Mouse (Mus musculus) 416B (cell line): ENCODE data around the gene A330070K13Rik.

Experiments used
- DNase-seq: peaks from one replicate; pipeline ENCODE4 v3.0.0; 2011; ENCODE audit warnings: low read depth

Gene A330070K13Rik

GRCm38 (mm10) chr5:130384222-130384912 lies at the start of gene A330070K13Rik:
A330070K13Rik (minus strand) TSS chr5:130384631.
- no peak for DNase-seq

GRCm38 (mm10) chr5:130411516-130411915 lies 27.1 kb upstream of the A330070K13Rik start:
- DNase-seq = no peak

- no peak for DNase-seq
These were observed 25.3 kb upstream of the A330070K13Rik start for GRCm38 (mm10) chr5:130409706-130410105.

GRCm38 (mm10) chr5:130405201-130405600 lies 20.8 kb upstream of the A330070K13Rik start:
- peak; percentile 32 for DNase-seq

- no peak for DNase-seq
These were observed 15.9 kb upstream of the A330070K13Rik start for GRCm38 (mm10) chr5:130400136-130400917.

DNA sequence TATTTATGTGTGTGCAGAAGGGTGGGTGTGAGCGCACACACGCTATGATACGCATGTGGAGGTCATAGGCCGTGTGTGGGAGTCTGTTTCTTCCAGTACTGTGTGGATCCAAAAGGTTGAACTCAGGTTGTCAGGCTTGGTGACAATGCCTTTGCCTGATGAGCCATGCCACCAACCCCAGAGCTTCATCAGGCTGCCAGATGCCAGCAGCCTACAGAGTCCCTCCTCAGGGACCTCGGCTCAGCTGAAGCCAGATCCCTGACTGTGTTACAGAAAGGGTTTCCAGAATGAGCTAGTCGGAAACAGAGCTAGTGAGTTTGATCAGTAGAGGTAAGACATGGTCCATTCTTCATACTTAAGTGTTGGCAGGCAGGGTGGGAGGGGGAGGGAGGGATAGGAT lies 10.7 kb upstream of the A330070K13Rik start:
- no peak for DNase-seq

DNA sequence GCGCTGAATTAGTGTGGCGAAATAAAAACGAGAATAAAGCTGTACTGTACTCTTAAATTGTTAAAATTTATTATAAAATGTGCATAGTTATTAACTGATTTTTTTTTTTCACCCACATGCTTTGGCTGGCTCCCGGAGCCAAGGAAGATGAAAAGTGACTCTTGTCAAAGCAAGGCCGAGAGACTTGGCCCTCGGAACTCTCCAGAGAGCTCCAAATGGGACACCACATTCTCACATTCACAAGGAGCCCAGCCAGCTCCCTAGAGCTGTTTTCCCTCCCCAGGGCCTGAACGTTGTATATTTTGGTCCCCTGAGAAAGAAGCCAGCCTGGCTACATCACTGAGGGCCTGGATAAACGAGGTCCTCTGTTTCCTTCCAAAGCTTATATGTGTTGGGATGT lies 10.0 kb upstream of the A330070K13Rik start:
- DNase-seq = no peak

DNA sequence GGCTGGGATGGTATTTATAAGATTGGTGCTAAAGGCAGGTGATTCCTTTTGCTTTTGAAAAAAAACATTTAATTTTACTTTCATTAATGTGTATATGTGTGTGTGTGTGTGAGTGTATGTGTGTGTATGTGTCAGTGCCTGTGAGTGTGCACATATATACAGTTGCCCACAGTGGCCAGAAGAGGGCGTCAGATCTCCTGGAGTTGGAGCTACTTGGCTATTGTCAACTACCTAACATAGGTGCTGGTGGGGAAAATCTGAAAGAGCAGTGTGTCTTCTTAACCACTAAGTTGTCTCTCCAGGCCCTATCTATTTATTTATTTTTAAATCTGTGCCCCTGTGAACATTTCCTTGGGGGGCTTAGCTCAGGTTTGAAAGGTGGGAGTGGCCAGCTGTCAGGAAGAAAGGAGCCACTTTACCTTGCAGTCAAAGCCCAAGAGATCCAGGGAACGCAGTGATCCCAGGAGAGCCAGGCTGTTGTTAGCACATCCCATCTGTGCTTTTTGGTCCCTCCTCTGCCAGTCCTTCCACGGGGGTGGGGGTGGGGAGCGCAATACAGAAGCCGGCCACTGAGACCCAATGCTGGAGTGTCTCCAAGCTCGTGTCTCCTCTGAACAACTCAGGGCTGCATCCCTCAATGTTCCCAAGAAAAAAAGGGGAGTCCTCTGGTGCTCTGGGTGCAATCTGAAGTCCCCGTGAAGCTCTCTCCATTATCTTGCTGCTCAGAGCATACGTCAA lies 9.4 kb upstream of the A330070K13Rik start:
- DNase-seq = no peak

DNA sequence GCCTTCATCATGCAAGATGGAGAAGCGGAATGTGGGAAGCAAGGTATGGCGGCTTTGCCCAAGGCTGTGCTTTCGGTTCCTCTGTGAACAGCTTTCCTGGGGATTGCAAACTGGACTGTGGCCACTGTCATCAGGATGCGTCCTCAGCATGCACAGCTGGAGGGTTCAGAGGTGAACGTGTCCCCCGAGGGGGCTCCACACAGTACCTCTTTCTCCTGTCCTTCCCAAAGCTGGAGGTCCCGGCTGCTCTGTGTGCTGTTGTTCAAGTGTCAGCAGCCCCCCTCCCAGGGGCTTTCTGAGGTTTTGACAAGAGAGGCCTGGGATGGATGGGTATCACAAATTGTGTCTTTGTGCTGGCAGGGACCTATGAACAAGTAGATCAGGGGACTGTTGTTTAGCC lies 2.0 kb upstream of the A330070K13Rik start:
- DNase-seq = no peak

- DNase-seq = no peak
These were observed 9.0 kb downstream of the A330070K13Rik start for GRCm38 (mm10) chr5:130375411-130375810.

DNA sequence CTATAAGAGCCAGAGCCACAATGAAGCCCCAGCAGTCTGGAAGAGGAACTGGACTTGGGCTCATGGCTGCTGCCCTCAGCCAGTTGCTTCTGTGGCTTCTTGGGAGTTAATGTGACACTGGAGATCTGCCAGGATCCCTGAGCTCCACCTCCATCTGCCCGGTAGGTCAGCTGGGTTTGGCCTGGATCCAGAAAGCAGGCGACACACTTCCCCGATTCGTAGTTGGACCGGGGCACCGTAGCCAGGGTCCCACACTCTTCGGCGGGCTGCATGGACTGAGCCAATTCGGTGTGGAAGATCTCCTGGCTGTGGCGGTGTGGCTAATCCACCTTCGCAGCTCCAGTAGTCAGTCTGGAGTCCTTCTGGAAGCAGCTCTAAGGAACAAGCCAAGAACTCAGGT lies 15.2 kb downstream of the A330070K13Rik start, which contains the start of gene Caln1:
Gene Caln1 (plus strand): TSS at position 219 of the 400 bp plus-strand sequence.
- DNase-seq = peak; percentile 44

DNA sequence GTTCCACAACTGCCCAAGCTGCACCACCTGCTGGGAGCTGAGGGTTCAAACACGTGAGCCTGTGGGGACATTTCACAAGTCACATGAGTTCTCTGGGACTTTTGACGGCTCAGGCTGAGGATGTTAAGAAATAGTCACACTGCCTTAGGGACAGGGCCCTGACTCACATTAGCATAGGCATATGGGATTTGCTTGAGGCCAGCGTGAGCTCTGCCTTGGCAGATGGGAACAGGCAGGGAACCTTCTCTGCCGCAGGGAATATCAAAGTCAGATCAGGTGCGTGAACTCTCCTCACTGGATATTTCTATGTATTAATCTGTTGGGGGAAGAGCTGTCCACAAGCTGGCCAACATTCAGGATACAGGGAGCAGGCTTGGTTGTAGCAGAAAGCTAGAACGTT lies 16.2 kb downstream of the A330070K13Rik start:
- no peak for DNase-seq

DNA sequence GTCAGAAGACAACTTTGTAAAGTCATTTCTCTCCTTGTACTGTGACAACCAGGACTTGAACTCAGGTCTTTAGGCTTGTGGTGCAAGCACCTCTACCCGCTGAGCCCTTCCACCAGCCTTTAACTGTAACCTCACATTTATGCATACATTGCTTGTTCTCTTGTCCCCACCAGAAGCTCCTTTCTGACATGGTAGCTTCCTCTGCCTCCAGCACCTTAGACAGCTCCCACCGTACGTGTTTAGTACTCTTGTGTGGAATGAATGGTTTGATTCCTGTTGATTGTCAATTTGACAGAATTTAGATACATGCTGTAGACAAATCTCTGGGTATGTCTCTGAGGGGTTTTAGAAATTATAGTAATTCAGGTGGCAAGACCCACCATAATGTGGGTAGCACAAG lies 20.7 kb downstream of the A330070K13Rik start:
- peak; percentile 22 for DNase-seq

DNA sequence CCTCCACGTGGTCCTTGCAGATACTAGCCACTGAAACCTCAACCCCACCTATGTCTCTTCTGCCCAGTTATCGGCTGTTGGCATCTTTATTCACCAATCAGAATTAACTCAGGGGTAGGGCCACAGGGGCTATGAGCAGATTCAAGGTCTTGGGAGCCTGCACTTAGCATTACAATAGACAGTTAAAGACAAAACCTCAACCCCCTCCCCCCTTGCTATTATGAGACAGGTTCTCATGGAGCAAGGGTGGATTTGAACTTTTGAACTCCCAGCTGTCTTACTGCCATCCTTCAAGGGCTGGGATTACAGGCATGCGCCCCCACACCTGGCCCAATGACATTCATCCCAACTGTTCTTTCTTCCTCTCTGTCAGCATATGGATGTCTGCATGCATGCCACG lies 21.3 kb downstream of the A330070K13Rik start:
- DNase-seq = no peak

DNA sequence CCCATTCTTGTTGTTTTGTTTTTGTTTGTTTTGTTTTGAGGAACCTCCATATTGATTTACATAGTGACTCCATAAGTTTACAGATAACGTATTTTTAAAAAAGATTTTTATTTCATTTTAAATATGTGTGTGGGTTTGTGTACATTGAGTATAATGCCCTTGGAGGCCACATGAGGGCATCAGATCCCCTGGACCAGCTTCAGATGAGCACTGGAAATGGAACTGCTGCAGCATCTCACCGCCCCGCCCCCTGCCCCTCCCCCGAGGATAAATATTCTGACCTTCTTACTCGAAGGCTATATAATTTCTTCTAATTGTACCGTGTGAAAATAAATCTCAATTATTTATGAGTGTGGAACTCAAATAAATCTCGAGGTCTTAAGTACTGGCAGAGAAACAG lies 29.2 kb downstream of the A330070K13Rik start:
- DNase-seq = peak; percentile 38

DNA sequence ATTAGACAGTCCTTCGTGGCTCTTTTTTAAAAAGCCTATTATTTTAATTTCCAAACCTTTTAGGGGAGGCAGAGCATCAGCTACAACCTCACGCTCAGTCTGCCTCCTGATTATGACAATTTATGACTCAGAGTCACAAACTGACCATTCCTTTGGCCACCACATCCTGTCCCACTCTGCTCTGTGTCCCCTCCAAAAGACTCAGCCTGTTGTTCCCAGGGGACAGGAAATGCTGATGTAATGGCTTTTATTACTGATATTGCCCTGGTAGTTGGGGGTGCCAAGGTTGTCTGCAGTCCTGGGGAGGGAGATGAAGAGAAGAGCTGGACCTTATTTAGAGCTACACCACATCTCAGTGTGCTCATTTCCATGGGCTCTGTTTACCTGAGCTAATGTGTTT lies 38.6 kb downstream of the A330070K13Rik start:
- DNase-seq = peak; percentile 69

GRCm38 (mm10) chr5:130344999-130345398 lies 39.4 kb downstream of the A330070K13Rik start:
- DNase-seq = no peak

- DNase-seq = no peak
These were observed 43.8 kb downstream of the A330070K13Rik start for GRCm38 (mm10) chr5:130340656-130341055.

DNA sequence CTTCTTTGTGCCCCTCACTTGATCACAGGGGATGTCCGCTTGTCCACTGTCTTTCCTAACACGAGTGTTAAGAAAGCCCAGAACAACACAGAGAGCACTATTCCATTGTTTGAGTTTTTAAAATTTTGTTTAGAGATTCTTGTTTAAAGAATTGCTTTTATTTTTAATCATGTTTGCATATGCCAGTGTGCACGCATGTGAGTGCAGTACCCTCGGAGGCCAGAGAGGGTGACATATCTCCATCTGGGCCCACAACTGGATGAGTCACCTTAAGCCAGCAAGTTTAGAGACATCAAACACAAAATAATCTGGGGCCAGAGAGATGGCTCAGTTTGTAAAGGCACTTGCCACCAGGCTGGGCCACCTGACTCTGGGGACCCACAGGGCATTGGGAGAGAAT lies 49.0 kb downstream of the A330070K13Rik start:
- no peak for DNase-seq

GRCm38 (mm10) chr5:130333971-130334370 lies 50.5 kb downstream of the A330070K13Rik start:
- DNase-seq = no peak

GRCm38 (mm10) chr5:130333566-130333965 lies 50.9 kb downstream of the A330070K13Rik start:
- no peak for DNase-seq

DNA sequence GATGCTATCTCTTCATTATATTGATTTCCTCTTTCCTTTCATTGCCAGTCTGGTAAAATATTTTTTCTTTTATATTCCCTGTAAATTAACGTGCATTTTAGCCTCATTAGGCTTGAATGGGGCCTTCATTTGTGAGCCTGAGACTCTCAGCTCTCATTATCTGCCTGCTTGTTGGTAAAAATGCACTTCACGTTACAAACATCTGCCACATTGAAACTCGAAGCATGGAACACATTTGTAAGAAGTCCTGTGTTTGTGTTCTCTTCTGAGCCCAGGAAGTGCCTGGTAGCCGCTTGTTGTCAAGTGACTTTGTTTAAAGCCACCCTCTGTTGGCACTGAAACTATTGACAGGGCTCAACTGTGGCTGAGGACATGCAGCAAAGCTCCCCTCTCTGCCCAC lies 53.2 kb downstream of the A330070K13Rik start:
- DNase-seq = no peak

GRCm38 (mm10) chr5:130330801-130331200 lies 53.6 kb downstream of the A330070K13Rik start:
- DNase-seq = no peak
